Mouse (Mus musculus): Measurements from ENCODE around the gene Cenph.
A peak's percentile ranks its signal among the peaks of the same experiment; 100 is the strongest.
"Not testable (repeated sequence)": the region's sequence is repeated elsewhere in the genome, so short reads cannot be mapped to it uniquely, and the experiment has no call there.

Cenph gene

DNA sequence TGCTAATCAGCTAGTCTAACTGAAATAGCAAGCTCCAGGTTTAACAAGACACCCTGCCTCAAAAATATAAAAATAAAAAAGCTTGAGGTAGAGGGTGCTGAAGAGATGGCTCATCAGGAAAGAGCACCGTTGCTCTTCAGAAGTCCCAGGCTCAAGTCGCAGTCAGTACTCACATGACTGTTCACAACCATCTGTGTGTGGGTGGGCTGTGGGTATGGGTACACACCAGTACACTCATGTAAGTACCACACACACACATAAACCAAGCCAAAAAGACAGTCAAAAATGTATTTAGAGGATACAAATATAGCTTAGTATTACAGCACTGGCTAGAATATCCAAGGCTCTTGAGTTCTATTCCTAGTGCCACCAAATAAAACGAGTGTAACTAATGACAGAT is 29.6 kb downstream of the Cenph start:
- no peak for DNase-seq (ENCODE audit: low read depth, low spot score)

DNA sequence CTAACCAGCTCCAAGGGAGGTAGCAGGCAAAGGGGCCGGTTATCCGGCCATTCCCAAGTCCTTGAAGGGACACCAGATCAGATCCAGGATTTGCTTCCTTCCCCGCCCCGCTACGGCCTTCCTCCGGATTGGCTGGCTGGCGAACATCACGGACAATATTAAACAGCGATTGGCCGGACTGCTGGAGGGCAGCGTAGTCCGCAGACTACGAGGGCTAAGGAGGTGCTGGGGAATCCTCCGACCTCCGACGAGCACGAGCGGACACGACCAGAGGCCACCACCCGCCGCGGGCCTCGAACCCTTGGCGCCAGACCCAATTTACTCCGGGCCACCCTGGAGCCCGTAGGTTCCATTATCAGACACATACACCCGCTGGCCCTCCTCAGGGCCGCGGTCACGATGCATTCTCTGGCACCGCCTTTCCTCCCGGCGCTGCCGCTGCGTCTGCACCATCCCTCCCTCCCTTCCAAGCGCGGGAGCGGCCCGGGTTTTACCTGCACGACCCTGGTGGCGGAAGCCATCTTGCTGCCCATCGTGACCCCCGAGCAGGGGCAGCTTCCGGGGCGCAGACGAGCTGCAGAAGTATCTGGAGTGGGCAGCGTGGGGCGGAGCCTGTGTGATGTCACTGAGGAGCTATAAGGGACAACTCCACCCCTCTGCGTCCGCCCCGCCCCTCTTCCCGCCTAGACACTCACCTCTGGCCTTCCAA is 31.5 kb downstream of the Cenph start, which contains the start of gene Mrps36:
Gene Mrps36, minus strand, starts transcription at position 624 of the 709 bp plus-strand sequence.
- peak; percentile 95 for DNase-seq (ENCODE audit: low read depth, low spot score)

DNA sequence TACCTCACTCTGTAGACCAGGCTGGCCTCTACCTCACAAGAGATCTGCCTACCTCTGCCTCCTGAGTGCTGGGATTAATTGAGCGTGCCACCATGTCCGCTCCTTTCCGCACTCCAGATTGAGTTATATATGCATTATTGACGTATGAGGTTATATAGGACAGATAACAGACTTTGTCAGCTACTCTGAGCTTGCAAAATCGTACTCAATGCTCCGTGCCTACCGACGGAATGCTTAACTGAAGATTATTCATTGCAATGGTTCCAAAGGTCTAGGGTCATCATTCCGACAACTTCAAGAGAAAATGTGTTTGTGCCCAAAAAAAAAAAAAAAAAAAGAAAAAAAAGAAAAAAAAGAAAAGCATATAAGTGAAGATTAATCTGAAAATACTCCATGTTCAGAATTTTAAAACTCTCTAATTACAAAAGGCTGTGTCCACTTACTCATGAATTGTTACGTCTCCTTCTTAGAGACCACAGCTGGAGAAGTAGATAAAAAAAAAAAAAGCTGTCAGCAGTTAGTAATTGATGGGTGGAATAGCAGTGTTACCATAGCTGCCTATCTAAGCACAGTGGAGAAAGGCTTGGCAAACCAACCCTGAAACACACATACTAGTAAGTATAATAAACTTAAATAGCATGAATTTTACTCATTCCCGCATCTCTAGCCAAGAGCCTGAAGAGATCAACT is 32.2 kb downstream of the Cenph start:
- DNase-seq (ENCODE audit: low read depth, low spot score): no peak

DNA sequence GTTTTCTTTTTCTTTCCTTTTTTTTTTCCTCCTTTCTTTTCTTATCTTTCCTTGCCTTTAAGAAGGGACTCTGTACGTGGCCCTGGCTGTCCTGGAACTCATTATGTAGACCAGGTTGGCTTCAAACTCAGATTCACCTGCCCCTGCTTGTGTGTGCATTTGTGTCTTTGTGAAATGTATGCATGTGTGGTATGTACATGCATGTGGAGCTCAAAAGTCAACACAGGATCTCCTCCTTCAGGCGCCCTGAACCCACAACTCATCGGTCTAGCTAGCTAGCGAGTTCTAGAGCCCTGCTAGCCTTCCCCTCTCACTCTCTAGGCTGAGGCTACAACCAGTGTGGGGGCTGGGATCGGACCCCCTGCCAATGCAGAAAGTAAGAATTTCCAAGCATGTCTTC is 32.9 kb downstream of the Cenph start:
- DNase-seq (ENCODE audit: low read depth, low spot score): no peak

DNA sequence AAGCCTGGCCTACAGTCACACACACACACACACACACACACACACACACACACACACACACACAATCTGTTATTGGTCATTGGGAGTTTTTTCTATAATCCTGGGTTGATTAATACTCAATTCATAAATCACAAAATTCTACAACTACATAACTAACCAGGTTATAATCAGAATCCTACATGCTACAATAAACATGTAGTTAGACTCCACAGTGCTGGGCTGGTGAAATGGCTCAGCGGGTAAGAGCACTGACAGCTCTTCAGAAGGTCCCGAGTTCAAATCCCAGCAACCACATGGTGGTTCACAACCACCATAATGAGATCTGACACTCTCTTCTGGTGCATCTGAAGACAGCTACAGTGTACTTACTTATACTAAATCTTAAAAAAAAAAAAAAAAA is 42.9 kb downstream of the Cenph start:
- no peak for DNase-seq (ENCODE audit: low read depth, low spot score)

DNA sequence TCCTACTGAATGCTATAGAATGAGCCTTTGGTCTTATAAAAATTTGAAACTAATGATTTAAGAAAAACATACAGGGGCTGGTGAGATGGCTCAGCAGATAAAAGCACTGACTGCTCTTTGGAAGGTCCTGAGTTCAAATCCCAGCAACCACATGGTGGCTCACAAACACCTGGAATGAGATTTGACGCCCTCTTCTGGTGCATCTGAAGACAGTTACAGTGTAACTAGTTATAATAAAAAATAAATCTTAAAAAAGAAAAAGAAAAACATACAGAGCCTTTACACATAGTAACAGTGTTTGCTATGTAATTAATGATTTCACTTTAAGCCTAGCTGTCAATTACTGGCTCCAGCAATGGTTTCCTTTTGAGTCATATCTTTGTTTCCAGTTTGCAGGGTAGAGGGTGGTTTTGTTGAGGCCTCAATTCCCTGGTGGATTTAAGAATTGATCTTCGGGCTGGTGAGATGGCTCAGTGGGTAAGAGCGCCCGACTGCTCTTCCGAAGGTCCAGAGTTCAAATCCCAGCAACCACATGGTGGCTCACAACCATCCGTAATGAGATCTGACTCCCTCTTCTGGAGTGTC is 44.1 kb downstream of the Cenph start:
- DNase-seq (ENCODE audit: low read depth, low spot score): not testable (repeated sequence)

DNA sequence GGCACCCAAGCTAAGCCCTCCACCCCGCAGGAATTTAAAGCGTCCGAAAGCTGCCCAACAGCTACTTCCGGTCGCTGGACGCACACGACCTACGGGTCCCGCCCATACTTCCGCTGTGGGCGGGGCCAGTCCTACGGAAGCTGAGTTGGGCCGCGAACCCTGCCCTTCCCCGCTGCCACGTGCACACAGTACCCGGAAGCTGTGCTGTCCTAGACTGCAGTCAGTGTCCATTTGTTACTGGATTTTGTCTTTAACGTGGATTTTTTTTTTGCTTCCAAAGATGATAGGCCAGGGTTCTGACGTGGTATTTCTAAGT is 44.9 kb downstream of the Cenph start, which contains the start of gene Cdk7:
Gene Cdk7, minus strand, starts transcription at position 79 of the 316 bp plus-strand sequence.
- DNase-seq (ENCODE audit: low read depth, low spot score): peak; percentile 97

DNA sequence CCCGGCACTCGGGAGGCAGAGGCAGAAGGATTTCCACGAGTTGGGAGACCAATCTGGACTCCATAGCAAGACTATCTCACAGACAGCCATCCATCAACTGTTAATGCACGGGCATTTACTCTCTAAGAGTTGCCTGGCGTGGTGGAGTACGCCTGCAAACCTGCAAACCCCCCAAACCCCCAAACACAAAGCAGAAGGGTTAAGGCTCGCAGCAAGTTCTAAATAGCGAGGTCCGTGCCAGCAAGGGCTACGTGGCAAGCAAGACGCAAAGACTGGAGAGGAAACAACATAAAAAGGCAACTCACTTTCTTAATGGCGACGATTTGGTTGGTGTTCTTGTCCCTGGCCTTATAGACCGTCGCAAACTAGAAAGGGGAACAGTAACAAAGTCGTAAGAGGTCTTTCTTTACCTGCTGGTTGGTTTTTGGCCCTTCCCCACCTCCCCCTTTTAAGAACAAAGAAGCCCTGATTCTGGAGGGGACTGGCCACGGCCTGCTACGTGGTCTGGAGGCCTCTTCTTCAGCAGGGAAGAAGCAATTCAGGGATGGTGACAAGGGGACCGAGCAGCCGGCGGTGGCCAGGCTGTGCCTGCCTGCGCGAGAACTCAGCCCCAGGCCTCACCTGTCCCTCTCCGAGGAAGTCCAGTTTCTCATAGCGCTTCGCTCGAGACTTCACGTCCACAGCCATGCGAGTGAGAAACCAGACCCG is 45.4 kb downstream of the Cenph start:
- DNase-seq (ENCODE audit: low read depth, low spot score): no peak

DNA sequence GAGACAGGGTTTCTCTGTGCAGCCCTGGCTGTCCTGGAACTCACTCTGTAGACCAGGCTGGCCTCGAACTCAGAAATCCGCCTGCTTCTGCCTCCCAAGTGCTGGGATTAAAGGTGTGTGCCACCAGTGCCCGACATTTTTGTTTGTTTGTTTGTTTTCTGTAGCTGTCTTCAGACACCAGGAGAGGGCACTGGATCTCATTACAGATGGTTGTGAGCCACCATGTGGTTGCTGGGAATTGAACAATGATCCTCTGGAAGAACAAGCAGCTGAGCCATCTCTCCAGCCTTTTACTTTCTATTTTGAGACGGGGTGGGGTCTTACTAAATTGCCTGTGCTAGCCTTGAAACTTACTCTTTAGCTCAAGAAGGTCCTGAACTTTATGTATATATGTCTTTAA is 47.2 kb downstream of the Cenph start:
- DNase-seq (ENCODE audit: low read depth, low spot score): peak; percentile 69

DNA sequence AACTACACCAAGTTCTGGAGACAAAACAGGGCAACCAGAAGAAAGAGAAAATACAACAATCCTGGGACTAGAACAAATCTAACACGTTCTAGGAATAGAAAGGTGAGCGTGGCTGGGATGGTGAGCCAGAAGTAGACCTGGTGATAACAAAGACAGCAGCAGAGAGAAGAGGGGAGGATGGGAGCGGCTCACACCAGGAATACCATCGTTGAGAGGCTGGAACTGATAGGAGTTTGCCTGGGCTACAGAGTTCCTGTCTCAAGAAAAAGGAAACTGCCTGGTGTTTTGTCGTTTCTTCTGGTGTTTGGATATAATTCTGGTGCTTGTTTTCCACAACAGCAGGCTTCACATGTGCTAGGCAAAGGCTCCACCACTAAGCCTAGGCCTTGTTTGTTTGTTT is 47.6 kb downstream of the Cenph start:
- DNase-seq (ENCODE audit: low read depth, low spot score): no peak

DNA sequence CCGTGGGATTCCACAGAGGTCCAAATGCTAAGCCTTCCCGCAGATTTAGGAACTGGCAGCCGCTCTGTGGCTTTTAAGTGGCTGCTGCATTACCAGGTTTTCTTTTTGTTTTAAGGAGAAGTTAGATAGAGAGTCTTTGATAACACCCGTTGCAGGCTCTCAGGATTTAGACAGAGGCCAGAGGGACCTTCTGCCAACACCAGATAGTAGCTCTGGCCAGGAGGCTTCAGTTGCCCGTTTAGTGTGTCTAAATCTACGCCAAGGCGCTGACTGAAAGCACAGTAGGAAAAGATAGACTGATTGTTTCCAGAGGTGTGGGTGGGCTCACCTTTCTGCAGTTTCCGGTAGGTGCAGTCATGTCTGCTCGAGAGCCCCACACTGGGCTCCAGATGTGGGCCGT is 50.5 kb downstream of the Cenph start:
- DNase-seq (ENCODE audit: low read depth, low spot score): peak; percentile 24

DNA sequence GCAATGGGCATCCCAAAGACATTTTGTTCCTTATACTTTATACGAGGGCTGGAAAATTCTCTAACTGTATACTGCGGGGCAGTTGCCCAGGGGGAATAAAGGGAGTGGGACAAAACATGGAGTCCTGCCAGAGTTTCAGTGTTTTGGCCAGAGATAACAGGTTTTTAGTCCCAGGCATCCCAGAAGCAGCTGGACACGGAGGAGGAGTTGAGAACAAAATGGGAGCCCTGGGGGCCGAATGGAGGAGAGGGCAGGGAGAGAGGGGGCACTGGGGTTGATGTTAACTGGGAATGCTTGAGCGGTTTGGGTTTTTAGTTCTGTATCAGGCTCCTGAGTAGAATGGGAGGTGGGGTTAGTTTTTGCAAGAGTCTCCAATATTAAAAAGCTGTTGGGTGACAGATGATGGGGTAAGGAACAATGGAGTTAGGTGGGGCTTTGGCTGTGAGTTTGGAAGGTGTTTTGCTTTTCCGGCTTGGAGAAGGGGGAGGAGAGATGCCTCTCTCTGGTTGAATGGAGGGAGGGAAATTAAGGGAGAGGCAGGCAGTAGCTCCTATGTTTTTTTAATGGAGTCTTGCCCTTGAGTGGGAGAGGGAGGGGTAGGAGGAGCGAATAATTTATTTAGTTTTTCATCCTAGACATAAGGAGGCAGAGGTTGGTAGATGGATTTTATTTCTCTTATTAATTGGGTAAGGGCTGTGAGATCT is 51.5 kb downstream of the Cenph start:
- peak; percentile 72 for DNase-seq (ENCODE audit: low read depth, low spot score)

DNA sequence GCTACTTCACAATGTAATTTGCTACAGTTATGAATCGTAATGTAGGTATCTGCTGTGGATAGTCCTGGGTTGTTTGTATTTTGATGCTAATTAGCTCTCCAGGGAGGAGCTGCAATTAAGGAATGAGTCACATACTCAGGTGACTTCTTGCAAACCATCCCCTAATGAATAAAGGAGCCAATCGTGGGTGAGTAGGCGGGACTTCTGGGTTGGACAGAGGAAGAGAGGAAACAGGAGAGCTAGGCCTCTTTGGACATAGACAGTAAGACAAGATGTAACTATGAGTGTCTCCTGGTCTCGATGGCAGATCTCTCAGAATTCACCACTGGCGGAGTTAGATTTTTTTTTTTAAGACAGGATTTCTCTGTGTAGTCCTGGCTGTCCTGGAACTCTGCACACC is 54.0 kb downstream of the Cenph start:
- peak; percentile 76 for DNase-seq (ENCODE audit: low read depth, low spot score)

DNA sequence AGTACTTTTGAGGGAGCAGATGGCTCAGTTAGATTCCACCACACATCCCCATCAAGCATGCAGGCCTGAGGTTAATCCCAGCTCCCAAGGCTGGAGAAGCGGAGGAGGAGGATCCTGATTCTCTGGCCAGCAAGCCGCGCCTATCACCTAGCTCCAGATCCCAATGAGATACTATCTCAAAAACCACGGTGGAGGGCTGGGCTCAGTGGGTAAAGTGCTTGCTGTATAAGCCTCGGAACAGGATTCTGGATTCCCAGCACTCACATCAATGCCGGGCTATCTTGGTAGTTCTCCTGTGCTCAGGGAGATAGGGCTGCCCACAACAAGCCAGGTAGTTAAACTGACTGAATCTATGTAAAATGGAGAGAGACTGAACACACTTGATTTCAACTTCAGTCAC is 60.2 kb downstream of the Cenph start:
- DNase-seq (ENCODE audit: low read depth, low spot score): no peak

Measured in ES-CJ7 (cell line).